Mouse (Mus musculus): ENCODE results near the gene Chmp1a.

Gene Chmp1a

GRCm38 (mm10) chr8:123155177-123155576 is 57.4 kb downstream of the Chmp1a start:
- no peak for DNase-seq (ENCODE audit: low read depth)

Data from fibroblast of lung, adult 2 months (primary cell).